Mouse (Mus musculus) kidney, embryonic 14.5 days (tissue): ENCODE measurements around the gene Atxn1. TPM values are rescaled to one million over a fixed set of nuclear protein-coding genes. Genes with fewer than 3 reads are reported as not detected.

Source experiments
- ATAC-seq: fragments of 200-750 bp; cut with Nextera tagmentation; 2 replicates; pipeline ENCODE4 v1.8.0; 2017; ENCODE audit warnings: moderate number of reproducible peaks, mild to moderate bottlenecking, moderate TSS enrichment, moderate library complexity; ENCODE audit not compliant: low FRiP score, low TSS enrichment
- H3K27ac ChIP-seq: fragments of 300-500 bp; sonication (generic); 2 replicates; pipeline ENCODE4 v1.5.1; 2014; ENCODE audit warnings: low read depth, mild to moderate bottlenecking, low read length, moderate library complexity, mixed read lengths
- H3K27me3 ChIP-seq: fragments of 300-500 bp; sonication (generic); 2 replicates; pipeline ENCODE4 v1.6.1; 2014; ENCODE audit warnings: mild to moderate bottlenecking, low read length; ENCODE audit not compliant: control insufficient read depth, insufficient read depth
- H3K36me3 ChIP-seq: fragments of 300-500 bp; sonication (generic); 2 replicates; pipeline ENCODE4 v1.6.1; 2014; ENCODE audit warnings: low read length, mixed read lengths; ENCODE audit not compliant: control insufficient read depth, insufficient read depth
- H3K4me1 ChIP-seq: fragments of 300-500 bp; sonication (generic); 2 replicates; pipeline ENCODE4 v1.6.1; 2014; ENCODE audit warnings: low read length, mixed read lengths; ENCODE audit not compliant: control insufficient read depth, insufficient read depth
- H3K4me2 ChIP-seq: fragments of 300-500 bp; sonication (generic); replicated peaks from 2 replicates; pipeline ENCODE4 v1.6.1; 2014; ENCODE audit warnings: low read depth, mild to moderate bottlenecking, low read length
- H3K4me3 ChIP-seq: fragments of 300-500 bp; sonication (generic); 2 replicates; pipeline ENCODE4 v1.5.1; 2014; ENCODE audit warnings: mild to moderate bottlenecking, low read length
- H3K9ac ChIP-seq: fragments of 300-500 bp; sonication (generic); 2 replicates; pipeline ENCODE4 v1.6.1; 2014; ENCODE audit warnings: low read depth, mild to moderate bottlenecking, low read length, moderate library complexity
- H3K9me3 ChIP-seq: fragments of 300-500 bp; sonication (generic); 2 replicates; pipeline ENCODE4 v1.6.1; 2016; ENCODE audit warnings: low read length; ENCODE audit not compliant: control insufficient read depth
- WGBS: fragments of 180-500 bp; shearing (Covaris S2); extraction: QIAGEN DNeasy Blood & Tissue Kit; methylation state at CpG from one replicate; pipeline ENCODE4 v1.1.7; 2014; 5-methylcytosine and 5-hydroxymethylcytosine counted together
- polyA plus RNA-seq: library from polyadenylated mRNA; unstranded; fragments of >200 nt; fragmentation: Nextera tagmentation; extraction: Ambion mirVana; gene quantifications from 2 replicates; pipeline ENCODE4 v1.2.1, GENCODE M21; 2014

Atxn1 gene
- polyA plus RNA-seq, 1 experiment from 2014 or later = 4.0 TPM

DNA sequence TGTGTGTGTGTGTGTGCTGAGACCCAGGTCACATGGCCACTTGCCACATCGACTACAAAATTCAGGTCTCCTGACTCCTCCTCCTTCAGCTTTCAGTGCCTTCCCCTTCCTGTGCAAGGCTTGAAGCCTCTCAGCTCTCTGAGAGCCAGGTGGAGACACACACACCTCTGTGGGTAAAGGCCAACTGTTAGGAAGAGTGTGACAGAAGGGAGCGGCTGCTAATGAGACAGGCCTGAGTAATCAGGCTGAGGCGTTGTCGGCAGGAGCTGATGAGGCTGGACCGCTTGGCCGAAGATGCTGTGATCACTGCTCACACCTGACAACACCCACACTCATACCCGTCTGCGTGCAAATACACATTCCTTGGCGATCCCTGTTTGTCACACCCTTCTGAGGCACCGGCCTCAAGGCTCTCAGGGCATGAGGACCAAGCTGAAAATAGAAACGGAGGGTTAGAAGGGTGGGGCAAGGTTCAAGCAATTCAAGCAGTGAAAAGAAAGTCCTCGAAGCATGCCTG is 269.8 kb downstream of the Atxn1 start:
- WGBS = 65% methylated on average over 12 of the region's 12 CpGs
- H3K27me3 ChIP-seq = no peaks in the 10 kb centered on the region
- ATAC-seq = no peak

DNA sequence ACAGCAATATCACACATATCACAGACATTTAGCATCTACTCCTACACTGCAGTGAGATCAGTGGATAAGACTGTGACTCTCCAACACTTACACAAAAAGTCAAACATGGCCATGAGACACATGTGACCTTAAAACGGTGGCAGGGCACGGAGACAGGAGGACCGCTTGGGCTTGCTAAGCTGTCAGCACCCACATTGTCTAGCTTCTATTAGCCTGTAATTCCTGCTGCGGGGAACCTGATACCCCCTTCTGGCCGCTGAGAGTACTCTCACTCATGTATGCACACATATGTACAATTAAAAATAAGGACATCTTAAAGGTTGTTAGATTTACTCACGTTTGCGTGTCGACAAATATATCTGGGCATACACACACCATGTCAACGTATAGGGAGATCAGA is 270.9 kb downstream of the Atxn1 start:
- H3K27ac ChIP-seq = no peak overlapping the region
- ATAC-seq = no peak

More for the DNA sequence above, 269.8 kb downstream of the Atxn1 start:
- Histone ChIP-seq H3K4me3 (no peak overlapping the region), H3K4me2 (no peak overlapping the region), H3K9ac (no peak overlapping the region), H3K27ac (no peak overlapping the region), H3K36me3 (no peaks in the 10 kb centered on the region), H3K4me1 (peaks cover 6% of the 10 kb centered on the region; the same call in 1 of the 2 replicates), H3K9me3 (peaks cover 3% of the 10 kb centered on the region; the same call in 1 of the 2 replicates)

DNA sequence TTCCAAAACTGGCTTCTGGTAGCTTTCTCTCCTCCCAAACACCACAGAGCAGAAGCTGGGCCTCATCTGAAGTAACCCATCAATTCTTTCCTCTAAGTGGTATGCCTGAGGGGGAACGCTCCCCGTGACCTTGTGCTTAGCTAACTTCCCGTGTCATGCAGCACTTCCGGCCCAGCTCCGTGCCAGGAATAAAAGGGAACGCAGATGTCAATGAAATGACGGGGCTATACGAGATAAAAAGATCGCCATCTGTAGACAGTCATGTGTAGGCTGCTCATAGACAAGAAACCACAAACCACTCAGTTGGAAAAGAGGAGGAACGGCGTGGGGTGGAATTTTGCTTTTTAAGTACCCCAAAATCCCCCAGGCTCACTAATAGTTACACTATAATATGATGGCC is 271.3 kb downstream of the Atxn1 start:
- H3K27me3 ChIP-seq = no peaks in the 10 kb centered on the region
- no peaks in the 10 kb centered on the region for H3K36me3 ChIP-seq
- no peak overlapping the region for H3K9ac ChIP-seq
- no peak overlapping the region for H3K4me3 ChIP-seq
- WGBS = 66% methylated on average over 11 of the region's 11 CpGs
- H3K9me3 ChIP-seq = peaks cover 3% of the 10 kb centered on the region; the same call in 1 of the 2 replicates
- peaks cover 6% of the 10 kb centered on the region; the same call in 1 of the 2 replicates for H3K4me1 ChIP-seq
- H3K27ac ChIP-seq = 0 out of 2 replicates have a peak overlapping the region, but pooled peaks have one; percentile 0
- ATAC-seq = no peak
- no peak overlapping the region for H3K4me2 ChIP-seq

More for the DNA sequence above, 270.9 kb downstream of the Atxn1 start:
- peaks cover 3% of the 10 kb centered on the region; the same call in 1 of the 2 replicates for H3K9me3 ChIP-seq
- no peaks in the 10 kb centered on the region for H3K36me3 ChIP-seq
- H3K4me1 ChIP-seq = peaks cover 6% of the 10 kb centered on the region; the same call in 1 of the 2 replicates
- no peak overlapping the region for H3K4me2 ChIP-seq
- H3K27me3 ChIP-seq = no peaks in the 10 kb centered on the region
- no peak overlapping the region for H3K9ac ChIP-seq
- 89% methylated on average over 9 of the region's 9 CpGs for WGBS
- no peak overlapping the region for H3K4me3 ChIP-seq

DNA sequence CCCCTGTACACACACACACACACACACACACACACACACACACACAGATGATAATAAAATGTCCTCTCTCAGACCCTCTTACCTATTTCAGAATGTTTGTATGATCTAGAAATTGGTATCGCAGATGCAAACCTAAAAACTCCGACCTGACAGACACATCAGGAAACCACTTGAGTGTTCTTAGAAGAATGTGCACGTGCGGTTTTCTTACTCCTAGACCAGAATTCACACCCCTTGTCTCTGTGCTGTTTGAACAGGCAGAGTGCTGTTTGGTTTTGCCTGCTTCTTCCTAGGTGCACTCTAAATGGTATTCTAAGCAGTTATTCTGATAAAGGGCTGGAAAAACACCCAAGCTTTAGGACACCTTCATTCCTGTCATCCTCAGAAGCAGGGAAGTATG is 271.7 kb downstream of the Atxn1 start:
- Histone ChIP-seq H3K27me3 (no peaks in the 10 kb centered on the region), H3K9ac (no peak overlapping the region), H3K9me3 (peaks cover 3% of the 10 kb centered on the region; the same call in 1 of the 2 replicates), H3K27ac (0 out of 2 replicates have a peak overlapping the region, but pooled peaks have one; percentile 0), H3K4me3 (no peak overlapping the region), H3K4me2 (no peak overlapping the region), H3K4me1 (peaks cover 6% of the 10 kb centered on the region; the same call in 1 of the 2 replicates), H3K36me3 (no peaks in the 10 kb centered on the region)
- no peak for ATAC-seq
- WGBS = 85% methylated on average over 4 of the region's 4 CpGs

DNA sequence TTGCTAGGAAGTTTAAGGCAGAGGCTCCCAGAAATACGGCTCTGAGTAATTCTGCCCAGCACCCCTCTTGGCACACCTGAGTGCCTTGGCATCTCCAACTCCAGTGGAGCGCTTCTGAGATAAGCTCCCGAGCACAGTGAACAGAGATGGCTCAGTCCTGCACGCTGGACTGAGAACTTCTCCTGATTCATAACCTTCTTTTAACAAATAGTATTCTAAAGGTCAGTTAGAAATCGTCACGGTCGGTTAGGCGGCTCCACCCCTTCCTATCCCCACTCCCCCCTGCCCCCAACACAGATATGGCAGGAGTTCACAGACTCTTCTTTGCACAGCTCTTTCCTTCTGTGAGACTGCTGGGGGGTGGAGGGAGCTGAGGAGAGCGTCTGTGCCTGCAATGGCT is 272.4 kb downstream of the Atxn1 start:
- ATAC-seq = no peak
- no peaks in the 10 kb centered on the region for H3K36me3 ChIP-seq
- no peak overlapping the region for H3K4me2 ChIP-seq
- 53% methylated on average over 9 of the region's 9 CpGs for WGBS
- peaks cover 3% of the 10 kb centered on the region; the same call in 1 of the 2 replicates for H3K9me3 ChIP-seq
- 0 out of 2 replicates have a peak overlapping the region, but pooled peaks have one; percentile 14 for H3K27ac ChIP-seq
- H3K9ac ChIP-seq = no peak overlapping the region
- H3K4me3 ChIP-seq = no peak overlapping the region
- H3K4me1 ChIP-seq = peaks cover 6% of the 10 kb centered on the region; the same call in 1 of the 2 replicates
- H3K27me3 ChIP-seq = no peaks in the 10 kb centered on the region

DNA sequence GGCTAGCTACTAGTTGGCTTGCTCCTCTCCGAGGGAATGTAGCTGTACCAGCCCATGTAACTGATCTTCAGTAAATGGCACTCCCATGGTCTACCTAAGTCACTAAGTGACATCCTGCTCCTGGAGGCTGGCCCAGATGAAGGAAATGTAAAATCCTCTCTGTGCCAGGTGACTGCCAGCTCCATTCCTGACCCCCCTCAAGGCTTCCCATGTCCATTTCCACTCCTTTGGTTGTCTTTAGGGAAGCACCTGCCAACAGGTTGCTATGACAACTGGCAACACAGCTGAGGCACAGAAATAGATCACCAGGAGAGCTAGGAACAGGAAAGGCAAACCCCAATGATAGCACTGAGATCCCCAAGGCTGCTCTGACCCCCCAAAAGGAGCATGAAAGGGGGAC is 274.4 kb downstream of the Atxn1 start:
- no peaks in the 10 kb centered on the region for H3K9me3 ChIP-seq
- WGBS = 80% methylated on average over 1 of the region's 1 CpGs
- no peaks in the 10 kb centered on the region for H3K27me3 ChIP-seq
- H3K9ac ChIP-seq = no peak overlapping the region
- no peak overlapping the region for H3K4me2 ChIP-seq
- ATAC-seq = no peak
- H3K4me3 ChIP-seq = no peak overlapping the region
- no peak overlapping the region for H3K27ac ChIP-seq
- H3K36me3 ChIP-seq = no peaks in the 10 kb centered on the region
- H3K4me1 ChIP-seq = peaks cover 6% of the 10 kb centered on the region; the same call in 1 of the 2 replicates

DNA sequence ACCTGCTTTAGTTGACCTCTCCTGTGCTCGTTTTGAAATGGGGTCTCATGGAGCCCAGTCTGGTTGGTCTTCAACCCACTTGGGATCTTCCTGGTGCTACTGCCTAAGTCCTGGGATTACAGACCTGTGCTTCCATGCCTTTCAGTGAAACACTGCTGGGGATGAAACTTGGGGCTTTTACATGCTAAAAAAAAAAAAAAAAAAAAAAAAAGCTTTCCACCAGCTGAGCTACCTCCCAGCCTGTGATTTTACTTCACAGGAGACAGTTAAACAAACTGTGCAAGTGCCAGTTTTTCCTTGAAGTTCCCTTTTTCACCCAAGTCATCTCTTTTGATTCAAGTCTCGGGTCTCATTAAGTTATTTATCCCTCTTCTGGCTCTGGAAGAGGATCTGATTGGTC is 275.9 kb downstream of the Atxn1 start:
- 82% methylated on average over 2 of the region's 2 CpGs for WGBS
- no peak overlapping the region for H3K4me3 ChIP-seq

DNA sequence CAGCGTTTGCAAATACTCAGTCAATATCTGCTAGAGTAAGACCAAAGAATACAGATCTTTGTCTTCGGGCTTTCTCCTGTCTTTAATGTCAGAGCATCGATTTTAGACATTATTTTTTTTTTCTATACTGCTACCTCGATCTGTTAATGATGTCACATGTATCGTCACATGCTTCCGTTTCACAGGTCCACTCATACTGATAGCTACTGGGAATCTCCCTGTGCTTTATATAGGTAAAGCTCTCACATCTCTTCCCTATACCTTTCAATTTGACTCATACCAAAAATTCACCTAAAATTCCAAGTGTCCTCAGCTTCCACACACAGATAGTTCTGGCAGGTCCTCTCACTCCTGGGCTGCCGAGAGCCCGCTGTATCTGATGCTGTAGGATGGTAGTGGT is 277.2 kb downstream of the Atxn1 start:
- Histone ChIP-seq H3K27ac (no peak overlapping the region), H3K4me1 (no peaks in the 10 kb centered on the region; the same call in 1 of the 2 replicates), H3K4me3 (no peak overlapping the region), H3K9ac (no peak overlapping the region), H3K9me3 (no peaks in the 10 kb centered on the region), H3K27me3 (no peaks in the 10 kb centered on the region), H3K36me3 (no peaks in the 10 kb centered on the region), H3K4me2 (no peak overlapping the region)
- WGBS = 93% methylated on average over 8 of the region's 8 CpGs
- ATAC-seq = no peak

More for the DNA sequence above, 275.9 kb downstream of the Atxn1 start:
- Histone ChIP-seq H3K9me3 (no peaks in the 10 kb centered on the region), H3K4me2 (no peak overlapping the region), H3K36me3 (no peaks in the 10 kb centered on the region), H3K4me1 (peaks cover 6% of the 10 kb centered on the region; the same call in 1 of the 2 replicates), H3K27ac (no peak overlapping the region), H3K27me3 (no peaks in the 10 kb centered on the region), H3K9ac (no peak overlapping the region)
- ATAC-seq = no peak

DNA sequence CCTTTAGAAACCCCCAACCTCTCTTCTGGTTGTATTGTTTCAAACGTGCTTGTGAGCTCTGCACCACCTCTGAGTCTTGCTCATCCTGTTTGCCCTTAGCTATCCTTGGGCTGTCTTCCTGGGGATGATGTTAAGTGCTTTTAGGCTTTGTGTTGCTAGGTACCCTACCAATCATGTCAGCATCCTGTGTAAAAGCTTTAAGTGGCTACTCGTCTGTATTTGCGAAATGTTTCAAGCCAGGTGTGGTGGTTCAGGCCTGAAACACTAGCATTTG is 278.6 kb downstream of the Atxn1 start:
- ATAC-seq = no peak
- WGBS = 56% methylated on average over 3 of the region's 3 CpGs
- H3K4me2 ChIP-seq = no peak overlapping the region
- H3K27me3 ChIP-seq = no peaks in the 10 kb centered on the region
- H3K9me3 ChIP-seq = no peaks in the 10 kb centered on the region
- H3K4me1 ChIP-seq = no peaks in the 10 kb centered on the region
- no peak overlapping the region for H3K9ac ChIP-seq
- no peaks in the 10 kb centered on the region for H3K36me3 ChIP-seq
- no peak overlapping the region for H3K27ac ChIP-seq
- H3K4me3 ChIP-seq = no peak overlapping the region
